12 mouse cellular contexts compared by ENCODE assay signal in the genomic region with DNA sequence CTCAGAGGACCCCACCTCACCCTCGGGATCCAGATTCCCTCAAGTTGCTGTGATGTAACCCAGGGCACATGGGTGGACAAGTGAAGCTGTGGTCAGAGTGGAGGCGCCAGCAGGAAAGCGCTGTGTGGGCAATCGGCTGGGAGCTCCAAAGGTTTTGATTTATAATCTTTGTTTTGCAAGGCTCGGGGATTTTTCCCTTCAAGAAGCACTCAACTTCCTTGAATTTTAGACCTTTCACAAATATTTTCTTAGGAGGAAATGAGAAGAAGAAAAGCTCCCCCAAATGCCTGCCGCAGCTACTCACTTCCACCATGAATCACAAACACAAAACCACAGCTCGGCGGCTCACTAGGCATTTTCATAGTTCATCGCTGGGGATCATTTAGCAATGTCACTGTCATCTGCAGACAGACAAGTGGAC. TPM values are rescaled to one million over a fixed set of nuclear protein-coding genes. Genes with fewer than 3 reads are reported as not detected.
DNase-seq lines count a peak whose midpoint lies in the region; ATAC-seq lines count a peak whose summit lies in the region.
"Had no signal": no experiment of that assay in that cellular context is flagged by ENCODE, and none has a peak within 500 bp of the region (broad histone marks: within the 10 kb centered on the region; RNA-seq: fewer than 3 reads in every experiment).

No protein-coding gene starts in this region.

- H3K4me1 ChIP-seq in limb, embryonic 10.5 days: peaks cover 82% of the 10 kb centered on the region
- peaks cover 7% of the 10 kb centered on the region; the same call in 1 of the 2 replicates for H3K4me1 ChIP-seq in heart, embryonic 12.5 days (replicated peaks)

- no peak overlapping the region for H3K9ac ChIP-seq in heart, embryonic 12.5 days

- no peaks in the 10 kb centered on the region for H3K9me3 ChIP-seq in limb, embryonic 10.5 days (replicated peaks)
- H3K9me3 ChIP-seq in heart, embryonic 12.5 days (replicated peaks): no peaks in the 10 kb centered on the region

- H3K4me2 ChIP-seq in heart, embryonic 12.5 days: no peak overlapping the region

- H3K27me3 ChIP-seq in limb, embryonic 10.5 days (ENCODE audit: low read depth, poor library complexity, severe bottlenecking): peaks cover 56% of the 10 kb centered on the region
- peaks cover 50% of the 10 kb centered on the region for H3K27me3 ChIP-seq in heart, embryonic 12.5 days (replicated peaks)

- H3K4me3 ChIP-seq in limb, embryonic 10.5 days: no peak overlapping the region
- H3K4me3 ChIP-seq in heart, embryonic 12.5 days: no peak overlapping the region
- H3K4me3 ChIP-seq: left cerebral cortex, adult 2 months had no signal

- 58% methylated on average over 9 of the region's 9 CpGs for WGBS in limb, embryonic 10.5 days
- 56% methylated on average over 9 of the region's 9 CpGs for WGBS in heart, embryonic 12.5 days

- H3K36me3 ChIP-seq in limb, embryonic 10.5 days: no peaks in the 10 kb centered on the region
- H3K36me3 ChIP-seq in heart, embryonic 12.5 days: no peaks in the 10 kb centered on the region

- ATAC-seq in heart, embryonic 12.5 days (ENCODE audit: insufficient number of reproducible peaks, low FRiP score): no peak
- ATAC-seq: activated CD4-positive, CD25-positive, alpha-beta regulatory T cell, adult 4 months had no signal

- H3K27ac ChIP-seq in limb, embryonic 10.5 days: peak overlapping the region; percentile 88; the same call in 1 of the 2 replicates
- H3K27ac ChIP-seq in heart, embryonic 12.5 days (ENCODE audit: poor library complexity, severe bottlenecking): no peak overlapping the region
- H3K27ac ChIP-seq: left cerebral cortex, adult 2 months had no signal

- DNase-seq in adrenal gland, postnatal 10 days: peak; percentile 25
- DNase-seq in adrenal gland, postnatal 4 days (ENCODE audit: low spot score in 2 of 2): no peak
- DNase-seq in urinary bladder, postnatal 25 days (ENCODE audit: low spot score): peak; percentile 16
- DNase-seq in urinary bladder, adult 2 months (ENCODE audit: low spot score): no peak
- no peak for DNase-seq in limb, embryonic 10.5 days (ENCODE audit: low spot score)
- no peak for DNase-seq in layer of hippocampus, postnatal 14 days (ENCODE audit: low spot score in 2 of 2)
- DNase-seq in right cerebral cortex, postnatal 36 days (ENCODE audit: low spot score in 2 of 2): no peak
- DNase-seq: heart, postnatal 14 days; right cerebral cortex, postnatal 4 days had no signal

RNA-seq across cellular contexts. Expression of gene Ltbp2, which starts 29.7 kb away (rescaled TPM):
- 10 to 100 TPM; 11.4 to 13.6 TPM for total RNA-seq in adrenal gland, postnatal 10 days (2021)
- total RNA-seq in adrenal gland, postnatal 4 days (2021): 1 to 10 TPM; 6.9 to 7.1 TPM
- 0.99 and 1.7 TPM in 2 replicates for polyA plus RNA-seq in urinary bladder, adult 2 months (2012; rRNA removed)
- polyA plus RNA-seq in limb, embryonic 10.5 days (2016; fragmentation: Nextera tagmentation; extraction: Ambion mirVana): 0.03 TPM in 1 of 2 replicates, not detected in the other
- polyA plus RNA-seq in heart, embryonic 12.5 days (2016; fragmentation: Nextera tagmentation; extraction: Ambion mirVana): 0.50 and 0.68 TPM in 2 replicates
- total RNA-seq in layer of hippocampus, postnatal 14 days (2021): 1 to 10 TPM in 1 of 2 experiments, under 1 TPM in 1; 0.74 to 1.3 TPM
- polyA plus RNA-seq: activated CD4-positive, CD25-positive, alpha-beta regulatory T cell, adult 4 months had no signal

Comparison
In these comparisons a context has a peak if more than half of its experiments do, and no peak if none do; other contexts are left out.
1. DNase-seq: peak in adrenal gland, postnatal 10 days (single experiment) and urinary bladder, postnatal 25 days (single experiment); none in adrenal gland, postnatal 4 days (0 of 2), urinary bladder, adult 2 months (single experiment), limb, embryonic 10.5 days (single experiment), layer of hippocampus, postnatal 14 days (0 of 2) and right cerebral cortex, postnatal 36 days (0 of 2).